Mouse (Mus musculus) hindbrain, embryonic 15.5 days (tissue): ENCODE results near the gene Map3k20. TPM values are rescaled to one million over a fixed set of nuclear protein-coding genes. Genes with fewer than 3 reads are reported as not detected.

Source experiments
- ATAC-seq: fragments of 200-750 bp; cut with Nextera tagmentation; 2 replicates; pipeline ENCODE4 v1.8.0; 2017; ENCODE audit warnings: low read depth, moderate number of reproducible peaks, moderate TSS enrichment; ENCODE audit not compliant: low FRiP score
- H3K27ac ChIP-seq: fragments of 300-500 bp; sonication (generic); replicated peaks from 2 replicates; pipeline ENCODE4 v1.5.1; 2015; ENCODE audit warnings: mild to moderate bottlenecking, inconsistent platforms
- H3K27me3 ChIP-seq: fragments of 300-500 bp; sonication (generic); 2 replicates; pipeline ENCODE4 v1.6.1; 2015; ENCODE audit warnings: control low read depth, inconsistent platforms
- H3K36me3 ChIP-seq: fragments of 300-500 bp; sonication (generic); 2 replicates; pipeline ENCODE4 v1.6.1; 2015; ENCODE audit warnings: control low read depth, inconsistent platforms
- H3K4me1 ChIP-seq: fragments of 300-500 bp; sonication (generic); replicated peaks from 2 replicates; pipeline ENCODE4 v1.6.1; 2015; ENCODE audit warnings: control low read depth, inconsistent platforms
- H3K4me2 ChIP-seq: fragments of 300-500 bp; sonication (generic); 2 replicates; pipeline ENCODE4 v1.6.1; 2015; ENCODE audit warnings: moderate library complexity, mild to moderate bottlenecking, inconsistent platforms
- H3K4me3 ChIP-seq: fragments of 300-500 bp; sonication (generic); 2 replicates; pipeline ENCODE4 v1.5.1; 2015; ENCODE audit warnings: mild to moderate bottlenecking, inconsistent platforms
- H3K9ac ChIP-seq: fragments of 300-500 bp; sonication (generic); 2 replicates; pipeline ENCODE4 v1.6.1; 2015; ENCODE audit warnings: inconsistent platforms
- H3K9me3 ChIP-seq: fragments of 300-500 bp; sonication (generic); 2 replicates; pipeline ENCODE4 v1.6.1; 2016; ENCODE audit warnings: control low read depth, inconsistent platforms
- WGBS: fragments of 180-500 bp; shearing (Covaris S2); methylation state at CpG from one replicate; pipeline ENCODE4 v1.1.7; 2015; 5-methylcytosine and 5-hydroxymethylcytosine counted together
- polyA plus RNA-seq: library from polyadenylated mRNA; unstranded; fragments of >200 nt; fragmentation: Nextera tagmentation; extraction: Ambion mirVana; gene quantifications from 2 replicates; pipeline ENCODE4 v1.2.1, GENCODE M21; 2015

The Map3k20 gene
- polyA plus RNA-seq, 1 experiment from 2014 or later: 4.5 TPM

- 71% methylated on average over 5 of the region's 5 CpGs for WGBS
- Histone ChIP-seq H3K4me2 (no peak overlapping the region), H3K9me3 (no peaks in the 10 kb centered on the region), H3K27me3 (no peaks in the 10 kb centered on the region), H3K36me3 (no peaks in the 10 kb centered on the region), H3K9ac (no peak overlapping the region), H3K4me1 (no peaks in the 10 kb centered on the region), H3K4me3 (no peak overlapping the region), H3K27ac (no peak overlapping the region)
- ATAC-seq: no peak
Measured at GRCm38 (mm10) chr2:72366503-72366902, 81.1 kb downstream of the Map3k20 start.

- H3K4me2 ChIP-seq: no peak overlapping the region
- H3K4me3 ChIP-seq: no peak overlapping the region
- no peak overlapping the region for H3K27ac ChIP-seq
- 97% methylated on average over 5 of the region's 5 CpGs for WGBS
- no peaks in the 10 kb centered on the region for H3K36me3 ChIP-seq
- no peak for ATAC-seq
- H3K9ac ChIP-seq: no peak overlapping the region
- no peaks in the 10 kb centered on the region for H3K9me3 ChIP-seq
- no peaks in the 10 kb centered on the region for H3K4me1 ChIP-seq
- no peaks in the 10 kb centered on the region for H3K27me3 ChIP-seq
Measured at GRCm38 (mm10) chr2:72367850-72368249, 82.4 kb downstream of the Map3k20 start.

- ATAC-seq: no peak
- 80% methylated on average over 6 of the region's 6 CpGs for WGBS
- Histone ChIP-seq H3K9ac (no peak overlapping the region), H3K27me3 (no peaks in the 10 kb centered on the region), H3K4me1 (no peaks in the 10 kb centered on the region), H3K9me3 (no peaks in the 10 kb centered on the region), H3K4me2 (no peak overlapping the region), H3K27ac (no peak overlapping the region), H3K4me3 (no peak overlapping the region), H3K36me3 (no peaks in the 10 kb centered on the region)
Measured at GRCm38 (mm10) chr2:72369140-72369600, 83.7 kb downstream of the Map3k20 start.

DNA sequence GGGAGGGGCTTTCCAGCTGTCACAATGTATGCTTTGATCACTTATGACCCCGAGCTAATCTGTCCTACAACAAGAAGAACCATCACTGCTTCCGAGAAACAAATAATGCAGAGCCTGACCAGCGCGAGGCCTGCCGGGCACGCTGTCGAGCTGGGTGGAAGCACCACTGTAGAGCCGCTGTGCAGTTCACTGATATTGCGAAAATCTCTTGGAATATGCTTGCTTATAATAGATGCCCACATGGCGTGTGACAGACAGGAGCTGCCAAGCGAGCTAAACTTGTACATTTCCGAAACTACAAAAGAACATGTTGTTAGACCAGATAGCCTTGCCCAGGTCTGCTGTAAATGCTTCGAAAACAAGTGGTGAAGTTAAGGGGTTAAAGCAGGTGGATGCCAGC lies 86.7 kb downstream of the Map3k20 start:
- Histone ChIP-seq H3K4me1 (peaks cover 4% of the 10 kb centered on the region; the same call in 1 of the 2 replicates), H3K4me3 (no peak overlapping the region), H3K4me2 (no peak overlapping the region), H3K27ac (no peak overlapping the region), H3K9ac (no peak overlapping the region), H3K9me3 (no peaks in the 10 kb centered on the region), H3K27me3 (no peaks in the 10 kb centered on the region), H3K36me3 (no peaks in the 10 kb centered on the region)
- ATAC-seq: no peak
- 90% methylated on average over 13 of the region's 13 CpGs for WGBS

GRCm38 (mm10) chr2:72374076-72374475 lies 88.6 kb downstream of the Map3k20 start:
- 77% methylated on average over 3 of the region's 3 CpGs for WGBS
- H3K4me2 ChIP-seq: no peak overlapping the region
- no peaks in the 10 kb centered on the region for H3K36me3 ChIP-seq
- no peaks in the 10 kb centered on the region for H3K9me3 ChIP-seq
- H3K27ac ChIP-seq: no peak overlapping the region
- no peaks in the 10 kb centered on the region for H3K27me3 ChIP-seq
- H3K9ac ChIP-seq: no peak overlapping the region
- no peak overlapping the region for H3K4me3 ChIP-seq
- no peak for ATAC-seq
- H3K4me1 ChIP-seq: peaks cover 4% of the 10 kb centered on the region; the same call in 1 of the 2 replicates

GRCm38 (mm10) chr2:72375877-72376276 lies 90.4 kb downstream of the Map3k20 start:
- Histone ChIP-seq H3K4me2 (no peak overlapping the region), H3K9ac (no peak overlapping the region), H3K4me1 (peaks cover 4% of the 10 kb centered on the region; the same call in 1 of the 2 replicates), H3K27ac (no peak overlapping the region), H3K27me3 (no peaks in the 10 kb centered on the region), H3K4me3 (no peak overlapping the region), H3K36me3 (no peaks in the 10 kb centered on the region), H3K9me3 (no peaks in the 10 kb centered on the region)
- no peak for ATAC-seq
- 90% methylated on average over 3 of the region's 3 CpGs for WGBS

DNA sequence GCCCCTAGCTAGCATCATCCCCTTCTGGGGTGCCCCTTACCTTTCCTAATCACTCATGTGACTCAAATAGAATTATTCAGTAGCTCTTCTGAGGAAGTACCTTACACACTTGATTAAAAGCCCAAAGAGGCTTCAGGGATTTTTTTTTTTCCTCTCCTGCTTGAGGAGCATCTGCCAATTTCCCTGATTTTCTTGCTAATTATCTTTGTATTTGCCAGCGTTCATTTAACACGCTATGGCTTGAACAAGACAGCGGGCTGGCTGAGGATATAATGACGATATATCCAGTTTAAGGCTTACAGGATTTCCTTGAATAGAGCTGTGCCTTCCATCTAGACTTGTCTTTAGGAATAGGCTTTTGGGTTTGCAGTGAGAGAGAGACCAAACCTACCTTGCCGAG lies 91.5 kb downstream of the Map3k20 start:
- ATAC-seq: no peak
- H3K4me1 ChIP-seq: peaks cover 4% of the 10 kb centered on the region; the same call in 1 of the 2 replicates
- H3K9ac ChIP-seq: no peak overlapping the region
- 66% methylated on average over 5 of the region's 5 CpGs for WGBS
- no peaks in the 10 kb centered on the region for H3K27me3 ChIP-seq
- H3K4me3 ChIP-seq: no peak overlapping the region
- no peak overlapping the region for H3K4me2 ChIP-seq
- no peak overlapping the region for H3K27ac ChIP-seq
- H3K9me3 ChIP-seq: no peaks in the 10 kb centered on the region
- H3K36me3 ChIP-seq: no peaks in the 10 kb centered on the region

DNA sequence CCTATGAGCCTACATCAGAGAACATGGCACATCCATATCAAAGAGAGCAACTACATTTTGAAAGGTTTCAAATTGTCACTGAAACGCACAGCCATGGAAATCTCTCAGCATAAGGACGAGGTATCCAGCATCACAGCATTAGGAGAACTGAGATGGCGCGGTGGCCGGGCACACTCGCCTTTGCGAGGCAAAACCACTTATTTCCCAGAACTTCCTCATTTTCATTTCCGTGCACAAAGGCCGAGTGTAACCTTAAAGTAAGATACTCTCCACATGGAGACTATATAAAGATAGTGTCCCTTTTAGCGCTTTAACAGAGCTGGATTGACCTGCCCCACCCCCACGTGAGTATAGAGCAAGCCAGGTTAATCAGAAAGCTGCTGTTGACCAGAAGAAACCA lies 94.0 kb downstream of the Map3k20 start:
- H3K9ac ChIP-seq: no peak overlapping the region
- H3K4me1 ChIP-seq: peaks cover 4% of the 10 kb centered on the region; the same call in 1 of the 2 replicates
- no peak overlapping the region for H3K4me2 ChIP-seq
- no peaks in the 10 kb centered on the region for H3K36me3 ChIP-seq
- no peak overlapping the region for H3K27ac ChIP-seq
- ATAC-seq: no peak
- no peaks in the 10 kb centered on the region for H3K27me3 ChIP-seq
- no peaks in the 10 kb centered on the region for H3K9me3 ChIP-seq
- H3K4me3 ChIP-seq: no peak overlapping the region
- 97% methylated on average over 11 of the region's 11 CpGs for WGBS

GRCm38 (mm10) chr2:72382662-72383061 lies 97.2 kb downstream of the Map3k20 start:
- Histone ChIP-seq H3K9ac (no peak overlapping the region), H3K4me3 (no peak overlapping the region), H3K4me1 (no peaks in the 10 kb centered on the region), H3K27ac (no peak overlapping the region), H3K27me3 (no peaks in the 10 kb centered on the region), H3K4me2 (no peak overlapping the region), H3K36me3 (no peaks in the 10 kb centered on the region), H3K9me3 (no peaks in the 10 kb centered on the region)
- no peak for ATAC-seq
- WGBS: 75% methylated on average over 6 of the region's 6 CpGs

- no peak overlapping the region for H3K4me3 ChIP-seq
- no peaks in the 10 kb centered on the region for H3K9me3 ChIP-seq
- H3K27ac ChIP-seq: no peak overlapping the region
- no peak overlapping the region for H3K9ac ChIP-seq
- ATAC-seq: no peak
- 69% methylated on average over 11 of the region's 11 CpGs for WGBS
- no peaks in the 10 kb centered on the region for H3K36me3 ChIP-seq
- no peak overlapping the region for H3K4me2 ChIP-seq
- H3K27me3 ChIP-seq: no peaks in the 10 kb centered on the region
- no peaks in the 10 kb centered on the region for H3K4me1 ChIP-seq
Measured at GRCm38 (mm10) chr2:72383321-72383720, 97.9 kb downstream of the Map3k20 start.

DNA sequence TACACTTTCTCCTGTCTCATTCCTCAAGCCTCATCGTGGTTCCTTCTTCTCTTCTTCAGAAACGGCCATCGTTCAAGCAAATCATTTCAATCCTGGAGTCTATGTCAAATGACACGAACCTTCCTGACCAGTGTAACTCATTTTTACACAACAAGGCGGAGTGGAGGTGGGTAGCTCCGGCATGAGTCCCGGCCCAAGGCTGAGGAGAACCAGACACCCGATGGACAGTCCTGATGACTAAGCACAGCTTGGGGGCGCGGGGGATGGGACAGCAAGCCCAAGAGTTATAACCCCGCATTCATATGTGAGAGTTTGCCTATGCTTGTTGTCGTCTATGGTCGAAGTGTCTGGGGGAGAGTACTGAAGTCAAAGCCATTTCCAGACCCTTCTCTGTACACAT lies 104.0 kb downstream of the Map3k20 start:
- 91% methylated on average over 13 of the region's 13 CpGs for WGBS
- ATAC-seq: no peak

GRCm38 (mm10) chr2:72389942-72390341 lies 104.5 kb downstream of the Map3k20 start:
- 33% methylated on average over 9 of the region's 9 CpGs for WGBS
- no peak overlapping the region for H3K9ac ChIP-seq
- no peak overlapping the region for H3K4me3 ChIP-seq
- H3K4me1 ChIP-seq: no peaks in the 10 kb centered on the region
- no peaks in the 10 kb centered on the region for H3K9me3 ChIP-seq
- no peak for ATAC-seq
- no peak overlapping the region for H3K4me2 ChIP-seq
- no peaks in the 10 kb centered on the region for H3K27me3 ChIP-seq
- no peak overlapping the region for H3K27ac ChIP-seq
- no peaks in the 10 kb centered on the region for H3K36me3 ChIP-seq

More for the DNA sequence above, 104.0 kb downstream of the Map3k20 start:
- H3K4me2 ChIP-seq: no peak overlapping the region
- H3K36me3 ChIP-seq: no peaks in the 10 kb centered on the region
- no peaks in the 10 kb centered on the region for H3K4me1 ChIP-seq
- no peak overlapping the region for H3K27ac ChIP-seq
- no peak overlapping the region for H3K4me3 ChIP-seq
- no peaks in the 10 kb centered on the region for H3K27me3 ChIP-seq
- no peaks in the 10 kb centered on the region for H3K9me3 ChIP-seq
- H3K9ac ChIP-seq: no peak overlapping the region

DNA sequence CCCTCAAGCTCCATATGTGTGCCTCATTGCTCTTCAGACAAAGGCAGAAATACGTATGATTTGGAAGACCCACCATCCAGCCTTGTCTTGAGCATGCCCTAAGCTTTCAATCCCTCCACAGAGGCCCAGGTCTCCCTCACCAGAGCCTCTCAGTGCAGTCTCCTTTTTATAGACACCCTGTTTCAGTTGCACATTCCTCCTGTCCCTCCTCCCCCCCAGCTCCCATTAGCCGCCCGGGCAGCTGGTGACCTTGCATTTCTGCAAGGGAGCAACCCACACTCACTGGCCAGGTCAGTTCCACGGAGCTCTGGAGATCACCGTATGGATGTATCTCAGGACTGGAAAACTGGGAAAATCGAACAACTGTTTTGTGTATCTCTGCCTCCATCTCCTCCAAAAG lies 105.0 kb downstream of the Map3k20 start:
- H3K4me3 ChIP-seq: no peak overlapping the region
- H3K36me3 ChIP-seq: no peaks in the 10 kb centered on the region
- ATAC-seq: no peak
- H3K4me1 ChIP-seq: no peaks in the 10 kb centered on the region
- 81% methylated on average over 6 of the region's 6 CpGs for WGBS
- H3K9me3 ChIP-seq: no peaks in the 10 kb centered on the region
- H3K27ac ChIP-seq: no peak overlapping the region
- no peaks in the 10 kb centered on the region for H3K27me3 ChIP-seq
- no peak overlapping the region for H3K4me2 ChIP-seq
- H3K9ac ChIP-seq: no peak overlapping the region
